Mouse (Mus musculus): Measurements from ENCODE around the gene Trio.

DNA sequence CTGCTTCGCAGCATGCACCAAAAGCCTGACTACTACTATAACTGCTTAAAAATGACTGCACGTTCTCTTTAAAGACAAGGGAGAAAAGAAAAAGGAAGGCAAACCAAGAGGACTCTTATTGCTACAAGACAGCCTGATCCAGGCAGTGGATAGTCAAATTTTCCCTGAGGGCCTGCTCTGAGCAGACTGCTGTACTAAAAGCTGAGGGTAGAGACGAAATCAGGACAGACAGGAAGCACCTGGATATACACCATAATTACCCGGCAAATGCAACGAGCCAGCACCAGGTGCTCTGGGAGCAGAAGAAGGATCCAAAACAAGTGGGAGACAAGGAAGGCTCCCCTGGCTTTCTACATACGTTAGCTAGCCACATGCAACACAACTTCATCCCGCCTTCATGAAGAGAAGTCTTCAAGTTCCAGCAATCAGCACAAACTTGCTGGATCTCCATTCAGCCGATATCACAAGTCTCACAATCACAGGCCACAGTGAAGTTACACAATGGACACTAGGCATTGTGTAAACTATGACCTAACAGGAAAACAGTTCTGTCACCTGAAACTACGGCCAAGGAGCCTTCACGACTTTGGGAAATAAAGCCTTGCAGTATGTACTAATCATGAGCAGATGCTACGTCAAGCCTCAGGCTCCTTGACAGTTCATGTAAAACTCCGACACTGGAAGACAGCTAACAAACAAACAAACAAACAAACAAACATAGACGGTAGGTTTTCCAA is 43.7 kb downstream of the Trio start:
- TF ChIP-seq CTCF (IDR thresholded peaks at IDR 0.05; ENCODE audit: control insufficient read depth, insufficient read depth, low read length), result no peak
- TF ChIP-seq POLR2A (IDR thresholded peaks at IDR 0.05; ENCODE audit: borderline replicate concordance, control insufficient read depth, low read depth, low read length), result no peak
